Mouse (Mus musculus): ENCODE results near the gene Selenos.
A peak's percentile ranks its signal among the peaks of the same experiment; 100 is the strongest.
"Not testable (repeated sequence)": the region's sequence is repeated elsewhere in the genome, so short reads cannot be mapped to it uniquely, and the experiment has no call there.

Gene Selenos

GRCm38 (mm10) chr7:66079364-66080230 is at the start of gene Selenos:
Gene Selenos, plus strand, starts transcription at chr7:66079649.
- DNase-seq (ENCODE audit: low read depth in 2 of 2, low spot score in 2 of 2), result peak; percentile 94 to 95

- DNase-seq (ENCODE audit: low read depth in 2 of 2, low spot score in 2 of 2), result no peak
Measured at GRCm38 (mm10) chr7:66036809-66037208, 42.6 kb upstream of the Selenos start.

- no peak for DNase-seq (ENCODE audit: low read depth in 2 of 2, low spot score in 2 of 2)
Measured at GRCm38 (mm10) chr7:66038261-66038660, 41.2 kb upstream of the Selenos start.

GRCm38 (mm10) chr7:66038730-66039129 is 40.7 kb upstream of the Selenos start:
- no peak for DNase-seq (ENCODE audit: low read depth in 2 of 2, low spot score in 2 of 2)

DNA sequence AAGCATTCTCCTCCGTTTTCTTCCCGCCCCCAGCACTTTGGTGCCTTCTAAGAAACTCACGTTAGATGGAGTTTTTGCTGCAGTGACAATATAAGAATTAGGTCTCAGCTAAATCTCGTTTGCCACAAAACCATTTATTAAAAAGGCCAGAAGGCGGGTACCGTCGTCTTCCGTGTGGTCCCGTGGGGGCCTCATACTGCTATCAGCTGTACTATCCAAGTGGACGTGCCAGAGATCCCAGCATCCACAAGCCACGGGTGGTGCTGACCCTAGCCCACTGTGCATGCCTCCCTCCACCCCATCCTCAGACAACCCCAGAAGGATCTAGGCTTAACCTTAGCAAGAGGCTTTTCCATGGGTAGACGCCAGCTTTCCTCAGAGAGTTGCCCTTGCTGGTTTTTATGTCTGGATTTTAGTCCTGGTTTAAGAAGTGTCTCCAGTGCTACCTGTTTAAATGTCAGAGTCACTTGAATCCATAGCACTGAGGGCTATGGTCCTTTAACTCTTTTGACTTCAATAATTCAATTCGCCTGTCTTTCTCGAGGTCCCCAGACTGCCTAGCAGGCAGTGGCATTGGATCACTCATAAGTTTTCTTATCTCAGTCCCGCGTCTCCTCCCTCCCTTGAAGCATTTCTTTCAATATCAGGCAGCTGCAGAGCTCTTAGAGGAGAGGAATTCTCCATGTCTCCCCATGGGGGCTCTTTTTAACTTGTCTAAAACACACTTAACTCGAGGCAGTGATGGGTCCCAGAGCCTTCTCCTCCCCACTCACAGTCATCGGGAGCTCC is 39.2 kb upstream of the Selenos start:
- DNase-seq (ENCODE audit: low read depth in 2 of 2, low spot score in 2 of 2), result no peak

GRCm38 (mm10) chr7:66043552-66044459 is 35.6 kb upstream of the Selenos start, which contains the start of gene Gm45213:
Gene Gm45213, plus strand, starts transcription at chr7:66043602.
- DNase-seq (ENCODE audit: low read depth in 2 of 2, low spot score in 2 of 2), result no peak

DNA sequence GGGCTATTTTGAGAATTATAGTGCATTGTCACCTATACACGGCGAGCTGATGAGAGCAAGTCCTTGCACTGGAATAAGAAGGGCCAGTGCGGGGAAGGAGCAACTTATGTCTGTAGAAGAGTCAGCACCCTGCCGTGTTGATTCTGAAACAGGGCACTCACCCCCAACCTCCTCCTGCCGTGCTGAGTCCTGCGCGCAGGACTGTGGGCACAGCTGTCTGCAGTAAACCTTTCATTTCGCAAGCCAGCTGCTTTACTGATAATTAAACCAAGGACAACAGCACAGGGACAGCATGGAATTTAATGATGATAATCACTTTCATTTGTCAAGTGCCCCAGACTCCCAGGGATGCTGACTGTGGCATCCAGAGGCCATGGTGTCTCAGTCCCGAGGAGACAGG is 34.8 kb upstream of the Selenos start:
- DNase-seq (ENCODE audit: low read depth in 2 of 2, low spot score in 2 of 2), result no peak

- no peak for DNase-seq (ENCODE audit: low read depth in 2 of 2, low spot score in 2 of 2)
Measured at GRCm38 (mm10) chr7:66046921-66047918, 32.2 kb upstream of the Selenos start.

- no peak for DNase-seq (ENCODE audit: low read depth in 2 of 2, low spot score in 2 of 2)
Measured at GRCm38 (mm10) chr7:66047975-66048374, 31.5 kb upstream of the Selenos start.

GRCm38 (mm10) chr7:66048446-66049230 is 30.8 kb upstream of the Selenos start:
- DNase-seq (ENCODE audit: low read depth in 2 of 2, low spot score in 2 of 2), result no peak

DNA sequence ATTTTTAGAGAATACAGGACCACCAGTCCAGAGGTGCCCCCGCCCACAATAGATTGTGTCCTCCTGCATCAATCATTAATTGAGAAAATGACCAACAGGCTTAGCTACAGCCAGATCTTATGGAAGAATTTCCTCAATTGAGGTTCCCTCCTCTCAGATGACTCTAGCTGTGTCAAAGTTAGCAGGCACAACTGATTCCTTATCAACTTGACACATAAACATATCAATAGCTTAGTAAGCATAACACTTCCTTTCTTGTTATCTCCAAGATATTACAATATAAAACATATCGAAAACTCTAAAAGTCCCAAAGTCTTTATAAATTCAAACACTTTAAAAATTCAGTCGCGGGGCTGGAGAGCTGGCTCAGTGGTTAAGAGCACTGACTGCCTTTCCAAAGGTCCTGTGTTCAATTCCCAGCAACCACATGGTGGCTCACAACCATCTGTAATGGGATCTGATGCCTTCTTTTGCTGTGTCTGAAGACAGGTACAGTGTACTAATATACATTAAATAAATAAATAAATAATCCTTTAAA is 25.4 kb upstream of the Selenos start:
- DNase-seq (ENCODE audit: low read depth in 2 of 2, low spot score in 2 of 2), result no peak

GRCm38 (mm10) chr7:66055356-66055755 is 24.1 kb upstream of the Selenos start:
- DNase-seq (ENCODE audit: low read depth in 2 of 2, low spot score in 2 of 2), result not testable (repeated sequence)

DNA sequence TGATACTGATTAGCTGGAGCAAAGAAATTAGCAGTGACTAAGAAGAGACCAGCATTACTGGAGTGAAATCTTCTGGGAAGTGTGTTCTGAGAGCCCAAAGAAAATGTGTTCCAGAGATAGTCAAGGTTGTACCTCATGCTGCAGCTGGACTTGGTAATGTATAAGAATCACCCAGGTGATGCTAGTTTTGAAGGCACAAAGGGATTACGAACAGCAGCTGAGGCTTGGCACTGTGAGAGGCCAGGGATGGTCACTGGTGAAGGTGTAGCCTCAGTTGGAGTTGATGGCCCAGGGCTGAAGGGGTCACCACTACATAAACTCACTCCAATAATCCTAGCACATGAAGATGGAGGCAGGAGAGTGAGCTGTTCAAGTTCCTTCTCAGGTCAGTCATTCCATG is 20.7 kb upstream of the Selenos start, which contains the start of gene Snrpa1:
Gene Snrpa1 (plus strand): TSS at position 301 of the 400 bp plus-strand sequence.
- DNase-seq (ENCODE audit: low read depth in 2 of 2, low spot score in 2 of 2), result no peak

DNA sequence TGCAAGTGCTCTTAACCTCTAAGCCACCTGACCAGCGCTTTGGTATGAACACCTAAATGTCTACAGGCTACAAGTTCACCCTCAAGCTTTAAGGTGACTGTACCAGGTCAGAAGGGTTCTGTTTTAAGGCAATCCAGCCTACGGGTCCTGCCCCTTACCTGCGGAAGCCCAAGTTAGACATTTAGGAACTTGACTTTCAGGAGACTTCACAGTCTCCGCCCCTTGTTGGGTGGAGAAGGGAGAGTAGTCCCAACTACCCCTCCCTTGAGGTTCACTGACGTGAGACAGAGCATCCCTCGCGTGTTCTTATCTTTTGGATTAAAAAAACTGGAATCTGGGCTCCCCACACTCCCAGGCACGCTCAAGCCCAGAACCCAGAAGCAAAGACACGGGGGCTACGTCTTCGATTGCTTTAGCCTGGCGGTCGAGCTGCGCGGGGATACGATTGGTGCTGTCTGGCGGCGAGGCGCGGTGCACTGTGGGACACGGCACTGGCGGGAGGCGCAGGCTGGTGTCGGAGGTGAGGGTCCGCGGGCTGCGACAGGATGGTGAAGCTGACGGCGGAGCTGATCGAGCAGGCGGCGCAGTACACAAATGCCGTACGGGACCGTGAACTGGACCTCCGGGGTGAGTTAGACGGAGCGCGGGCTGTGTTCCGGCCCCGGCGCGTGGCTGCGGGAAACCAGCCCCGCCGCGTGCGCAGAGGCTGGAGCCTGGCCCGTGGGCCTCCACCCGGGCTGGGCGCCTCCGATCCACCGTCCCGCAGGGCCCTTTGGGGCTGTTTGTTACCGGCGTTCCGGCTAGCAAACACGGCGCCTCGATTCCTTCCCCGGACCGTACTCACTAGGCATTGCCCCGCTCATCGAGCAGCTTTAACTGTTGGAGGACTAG is 19.1 kb upstream of the Selenos start:
- DNase-seq (ENCODE audit: low read depth in 2 of 2, low spot score in 2 of 2), result peak; percentile 74 to 85

- no peak for DNase-seq (ENCODE audit: low read depth in 2 of 2, low spot score in 2 of 2)
Measured at GRCm38 (mm10) chr7:66061057-66061456, 18.4 kb upstream of the Selenos start.

GRCm38 (mm10) chr7:66076411-66076810 is 3.0 kb upstream of the Selenos start:
- DNase-seq (ENCODE audit: low read depth in 2 of 2, low spot score in 2 of 2), result no peak

DNA sequence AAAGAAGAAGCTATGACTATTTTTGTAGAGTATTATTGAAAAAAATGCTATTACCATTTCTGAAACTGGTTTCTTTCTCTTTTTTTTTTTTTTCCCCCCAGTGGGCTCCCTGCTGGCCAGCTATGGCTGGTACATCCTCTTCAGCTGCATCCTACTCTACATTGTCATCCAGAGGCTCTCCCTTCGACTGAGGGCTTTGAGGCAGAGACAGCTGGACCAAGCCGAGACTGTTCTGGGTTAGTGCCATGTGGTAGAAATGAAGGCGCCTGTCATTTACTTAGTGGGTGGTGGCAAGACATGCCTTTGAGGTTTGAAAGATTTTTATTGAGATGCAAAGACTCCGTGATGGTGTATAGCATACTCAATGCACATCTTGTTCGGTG is 773 bp downstream of the Selenos start:
- no peak for DNase-seq (ENCODE audit: low read depth in 2 of 2, low spot score in 2 of 2)

DNA sequence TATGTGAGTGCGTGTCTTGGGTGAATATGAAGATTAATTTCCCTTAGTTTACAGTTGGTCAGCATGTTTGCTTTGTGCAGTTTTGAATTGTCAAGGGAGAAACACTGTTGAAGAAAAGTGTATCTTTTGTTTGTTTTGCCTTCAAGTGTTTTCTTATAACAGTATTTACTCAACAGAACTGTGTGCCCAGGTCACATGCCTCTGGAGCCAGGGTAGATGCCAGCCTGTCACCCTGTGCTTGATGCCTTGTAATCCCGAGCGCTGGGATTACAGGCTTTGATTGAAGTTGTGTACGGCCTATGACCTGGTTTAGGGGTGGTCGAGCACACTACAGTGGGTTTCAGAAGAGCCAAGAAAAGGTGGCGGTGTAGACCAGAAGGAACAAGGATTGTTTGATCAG is 4.3 kb downstream of the Selenos start:
- no peak for DNase-seq (ENCODE audit: low read depth in 2 of 2, low spot score in 2 of 2)
